Mouse (Mus musculus): ENCODE results near the gene Tnf.
A peak's percentile ranks its signal among the peaks of the same experiment; 100 is the strongest.

The Tnf gene

GRCm38 (mm10) chr17:35233114-35233980, 31.5 kb upstream of the Tnf start, which contains the start of gene Atp6v1g2:
Atp6v1g2 (plus strand) TSS chr17:35233660.
- DNase-seq, result peak; percentile 64

DNA sequence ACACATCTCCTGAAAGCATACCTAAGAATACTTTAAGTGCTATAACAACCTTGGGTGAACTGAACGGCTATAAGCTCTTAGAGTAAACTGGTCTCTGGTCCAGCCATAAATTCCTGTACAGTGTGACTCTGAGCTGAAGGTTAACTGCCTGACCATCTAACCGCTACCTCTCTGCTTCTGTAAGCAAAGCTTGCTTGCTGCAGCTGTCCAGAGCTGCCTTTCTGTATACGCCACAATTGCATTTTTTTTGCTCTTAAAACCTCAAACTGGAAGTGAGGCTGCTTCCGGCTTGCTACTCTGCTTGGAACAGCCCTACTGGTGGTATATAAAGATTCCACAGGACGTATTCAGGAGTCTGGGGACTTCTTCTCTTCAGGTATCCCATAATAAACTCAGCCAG, 30.9 kb upstream of the Tnf start:
- no peak for DNase-seq

DNA sequence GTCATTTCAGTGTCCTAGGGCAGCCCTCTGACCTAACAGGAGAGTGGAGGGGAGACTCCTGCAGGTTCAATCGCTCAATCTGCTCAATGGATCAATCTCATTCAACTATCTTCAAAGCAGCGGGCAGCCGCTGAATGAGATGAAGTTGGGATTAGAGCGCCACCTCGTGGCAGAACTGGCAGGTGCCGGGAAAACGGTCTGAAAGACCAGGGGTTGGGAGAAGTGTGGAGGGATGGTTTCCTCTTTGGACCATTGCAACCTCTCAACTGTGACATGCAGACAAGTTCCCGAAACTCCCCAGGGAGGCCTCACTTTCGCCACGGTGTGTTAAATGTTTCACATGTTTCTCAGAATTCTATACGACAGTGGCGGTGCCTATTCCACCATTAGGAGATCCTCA, 30.2 kb upstream of the Tnf start:
- DNase-seq, result peak; percentile 92

- no peak for DNase-seq
These were observed 29.2 kb upstream of the Tnf start for GRCm38 (mm10) chr17:35231022-35231421.

- no peak for DNase-seq
These were observed 24.8 kb upstream of the Tnf start for GRCm38 (mm10) chr17:35226561-35227046.

DNA sequence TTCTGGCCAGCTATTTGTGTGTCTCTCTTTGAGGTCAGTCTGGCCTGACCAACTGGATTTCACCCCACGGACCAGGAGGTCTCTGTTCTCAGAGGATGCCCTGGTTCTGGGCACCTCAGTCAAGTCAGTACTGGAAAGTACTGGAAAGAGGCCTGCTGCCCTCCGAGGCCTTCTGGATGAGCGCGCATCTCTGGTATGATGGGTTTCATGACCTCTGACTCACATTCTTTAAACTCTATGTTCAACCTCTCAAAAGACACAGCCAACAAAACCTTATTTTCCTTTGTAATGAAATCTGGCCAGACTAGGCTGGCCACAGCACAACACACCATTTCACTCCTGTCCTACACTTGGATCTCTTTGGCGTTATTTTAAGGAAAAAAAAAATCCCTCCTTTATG, 23.6 kb upstream of the Tnf start:
- no peak for DNase-seq

- no peak for DNase-seq
These were observed 22.8 kb upstream of the Tnf start for GRCm38 (mm10) chr17:35224641-35225040.

DNA sequence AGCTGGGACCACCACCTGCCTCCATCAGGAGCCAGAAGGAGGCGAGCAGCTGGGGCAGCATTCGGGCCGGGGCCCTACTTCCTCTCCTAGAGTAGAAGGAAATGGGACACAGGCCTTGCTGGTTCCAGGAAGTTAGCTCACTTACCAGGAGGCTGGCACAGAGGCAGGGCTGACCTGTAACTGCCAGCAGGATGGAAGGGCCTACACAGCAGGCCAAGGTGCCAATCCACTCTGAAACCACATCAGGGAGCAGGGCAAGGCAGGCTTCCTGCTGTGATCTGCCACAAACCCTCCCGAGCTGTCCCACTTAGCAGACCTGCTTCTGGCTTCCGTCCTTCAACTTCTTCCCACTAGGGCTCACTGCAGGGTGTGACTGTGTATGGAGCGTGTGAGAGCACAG, 20.5 kb upstream of the Tnf start:
- peak; percentile 63 for DNase-seq

DNA sequence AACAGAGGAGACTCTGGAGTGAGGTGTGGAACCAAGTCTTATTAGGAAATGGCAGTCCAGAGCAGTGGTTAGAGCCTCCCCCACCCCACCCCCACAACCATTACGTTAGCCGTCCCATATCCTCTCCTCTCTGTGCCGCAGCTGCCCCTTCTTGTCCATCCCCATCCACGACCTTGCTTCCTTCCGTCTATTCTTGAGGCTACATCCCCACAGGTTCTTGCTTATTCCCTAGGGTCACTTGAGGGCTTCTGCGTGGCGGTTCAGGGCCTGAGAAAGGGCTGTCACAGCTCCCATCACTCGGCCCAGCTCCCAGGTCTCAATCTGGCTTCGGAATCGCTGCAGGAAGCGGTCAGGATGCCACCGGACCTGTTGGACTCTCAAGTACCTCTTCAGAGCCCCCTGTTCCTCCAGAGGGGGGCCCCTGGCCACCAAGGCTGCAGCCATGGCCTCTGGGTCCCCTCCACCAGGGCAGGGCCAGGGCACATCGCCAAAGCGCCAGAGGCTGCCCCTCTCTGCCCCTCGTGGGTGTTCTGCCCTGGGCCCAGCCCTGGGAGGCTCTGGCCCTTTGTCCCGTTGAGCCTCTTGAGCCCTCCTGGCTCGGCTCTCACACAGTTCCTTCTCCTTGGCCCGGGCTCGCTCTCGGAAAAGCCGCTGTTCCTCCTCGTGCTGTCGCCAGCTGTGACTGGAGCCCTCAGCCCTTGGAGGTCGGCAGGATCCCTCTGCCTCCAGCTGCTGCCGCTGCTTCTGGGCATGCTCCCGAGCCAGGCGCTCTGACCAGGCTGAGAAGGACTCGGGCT, 18.5 kb upstream of the Tnf start, which contains the start of gene Gm16181:
Gene Gm16181 (plus strand): TSS at position 679 of the 797 bp plus-strand sequence.
- DNase-seq, result peak; percentile 52

DNA sequence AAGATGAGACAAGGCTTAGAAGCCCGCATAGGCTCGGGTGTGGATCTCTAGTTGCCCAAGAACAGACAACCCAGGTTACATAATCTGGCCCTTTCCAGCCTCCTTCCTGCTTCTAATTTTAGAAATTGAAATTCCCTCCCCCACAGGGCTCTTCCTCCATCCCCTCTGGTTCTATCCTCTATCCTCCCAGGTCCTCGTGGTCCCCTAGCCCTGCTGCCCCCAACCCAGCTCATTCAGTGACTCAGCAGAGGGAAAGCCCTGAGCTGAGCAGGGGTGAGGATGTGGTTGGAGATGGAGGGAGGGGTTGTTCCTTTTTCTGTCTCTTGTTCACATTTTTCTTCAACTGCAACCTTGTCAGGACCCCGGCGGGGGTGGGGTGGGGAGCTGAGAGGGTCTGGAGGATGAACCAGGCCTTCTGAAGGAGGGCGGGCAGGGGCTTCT, 17.8 kb upstream of the Tnf start:
- peak; percentile 59 for DNase-seq

DNA sequence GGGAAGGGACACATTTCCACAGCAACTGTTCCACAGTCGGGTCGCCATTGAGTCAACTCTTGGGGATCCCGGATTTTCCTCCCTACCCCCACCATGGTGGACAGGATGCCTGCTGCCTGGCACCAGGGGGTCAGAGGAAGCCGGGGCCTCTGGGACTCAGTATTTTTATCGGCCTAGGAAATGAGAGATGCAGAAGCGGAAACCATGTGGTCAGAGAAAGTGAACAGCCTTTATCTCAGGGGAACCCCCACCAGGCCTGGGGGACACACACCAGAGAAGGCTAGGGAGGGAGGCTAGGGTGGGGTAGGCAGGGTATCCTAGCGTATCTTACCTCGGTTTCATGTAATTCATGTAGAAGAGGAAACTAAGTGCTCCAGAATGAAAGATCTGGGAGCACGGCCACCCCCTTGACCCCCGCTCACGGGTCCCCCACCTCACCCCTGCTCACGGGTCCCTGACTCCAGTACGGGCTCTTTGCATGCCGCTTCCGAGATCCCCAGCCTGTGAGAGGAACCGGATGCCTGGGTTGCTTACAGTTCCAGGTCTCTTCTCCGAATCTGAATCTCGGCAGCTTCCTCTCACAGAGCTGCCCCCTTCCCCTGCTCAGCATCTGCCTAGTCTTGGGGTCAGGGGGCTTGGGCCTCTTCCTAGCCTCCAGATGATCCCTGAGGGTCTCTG, 16.8 kb upstream of the Tnf start:
- DNase-seq, result peak; percentile 67

GRCm38 (mm10) chr17:35213071-35213470, 11.3 kb upstream of the Tnf start:
- no peak for DNase-seq

DNA sequence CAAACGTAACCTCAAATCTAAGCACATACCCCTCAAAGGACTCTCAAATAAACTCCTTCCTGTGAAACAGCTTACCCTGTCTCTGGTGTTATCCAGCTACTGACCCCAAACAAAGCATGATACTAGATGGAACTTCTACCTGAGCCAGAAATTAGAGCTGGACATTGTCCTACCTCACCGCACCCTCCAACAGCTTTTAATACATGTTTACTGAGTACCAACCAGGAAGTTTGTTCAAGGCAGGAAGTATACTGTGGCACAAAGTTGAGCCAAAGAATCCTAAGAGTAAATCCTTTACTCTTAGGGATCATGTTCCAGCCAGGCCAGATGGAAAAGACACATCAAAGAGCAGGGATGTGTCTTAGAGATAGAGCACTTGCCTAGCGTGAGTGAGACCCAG, 8.8 kb upstream of the Tnf start:
- no peak for DNase-seq

DNA sequence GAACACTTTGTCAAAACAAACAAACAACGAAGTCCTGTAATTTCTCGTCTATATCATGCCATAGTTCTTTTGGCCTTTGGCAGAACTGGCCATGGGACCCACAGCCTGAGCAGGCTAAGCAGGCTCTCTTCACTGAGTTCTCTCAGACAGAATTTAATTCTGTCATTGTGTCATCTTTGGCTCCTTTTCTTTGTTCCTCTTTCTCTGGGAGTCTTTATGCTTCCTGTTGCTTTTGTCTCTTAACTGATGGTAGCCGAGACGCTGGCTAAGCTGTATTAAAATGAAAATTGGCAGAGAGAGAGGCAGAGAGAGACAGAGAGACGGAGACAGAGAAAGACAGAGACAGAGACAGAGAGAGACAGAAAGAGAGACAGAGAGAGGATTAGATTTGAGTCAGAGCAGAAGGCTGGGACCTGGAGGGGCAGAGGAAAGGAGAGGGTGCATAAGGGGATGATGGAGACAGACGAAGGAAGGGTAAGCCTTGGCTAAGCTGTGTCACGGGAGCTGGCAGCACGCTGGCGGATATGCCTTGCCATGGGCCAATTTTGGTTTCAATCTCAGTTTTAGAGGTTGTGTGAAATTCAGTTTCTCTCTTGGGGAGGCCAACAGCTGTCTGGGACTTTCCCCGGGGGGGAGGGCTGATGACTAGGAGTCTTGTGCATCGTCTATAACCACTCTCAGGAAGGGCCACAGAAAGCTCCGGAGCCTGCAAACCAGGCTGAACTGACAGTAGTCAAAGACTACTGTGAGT, 8.2 kb upstream of the Tnf start:
- DNase-seq, result peak; percentile 48

GRCm38 (mm10) chr17:35205380-35205769, 3.6 kb upstream of the Tnf start:
- DNase-seq, result no peak

DNA sequence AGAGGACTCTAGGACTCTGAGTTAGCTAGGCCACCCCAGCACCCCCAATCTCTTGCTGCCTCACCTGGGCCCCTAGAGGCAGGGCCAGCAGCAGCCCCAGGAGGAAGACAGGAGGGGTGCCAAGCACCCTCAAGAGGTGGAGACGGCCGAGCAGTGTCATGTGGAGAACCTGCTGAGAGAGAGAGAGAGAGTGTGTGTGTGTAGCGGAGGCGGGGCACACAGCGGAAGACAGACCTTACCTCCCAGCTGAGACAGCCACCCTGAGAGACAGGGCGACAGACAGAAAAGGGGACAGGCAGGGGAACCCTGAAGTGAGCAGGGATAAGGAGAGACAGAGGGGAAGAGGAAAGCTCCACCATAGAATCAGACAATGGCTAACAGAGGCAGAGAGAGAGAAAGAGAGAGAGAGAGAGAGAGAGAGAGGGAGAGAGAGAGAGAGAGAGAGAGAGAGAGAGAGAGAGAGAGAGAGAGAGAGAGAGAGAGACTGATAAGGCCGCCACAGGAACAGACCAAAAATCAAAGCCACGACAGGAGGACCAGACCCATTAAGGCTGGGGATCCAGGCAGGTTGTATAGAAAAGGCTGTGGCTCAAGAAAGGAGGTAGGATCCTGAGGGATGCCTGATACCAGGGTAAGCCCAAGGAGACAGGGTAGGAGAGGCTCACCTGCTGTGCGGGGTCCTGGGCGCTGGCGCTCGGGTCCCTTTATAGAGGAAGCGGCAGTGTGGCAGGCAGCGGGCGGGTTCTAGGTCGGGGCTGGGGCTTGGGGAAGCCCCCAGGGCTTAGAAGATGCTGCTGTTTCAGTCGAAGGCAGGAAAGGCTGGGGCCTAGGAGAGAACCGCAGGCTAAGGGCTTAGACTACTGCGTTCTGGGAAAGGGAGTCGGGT, 2.9 kb upstream of the Tnf start, which contains the start of gene Lta:
Gene Lta (minus strand): TSS at position 858 of the 886 bp plus-strand sequence.
- DNase-seq, result peak; percentile 45

GRCm38 (mm10) chr17:35202442-35202841, 635 bp upstream of the Tnf start:
- DNase-seq, result no peak

DNA sequence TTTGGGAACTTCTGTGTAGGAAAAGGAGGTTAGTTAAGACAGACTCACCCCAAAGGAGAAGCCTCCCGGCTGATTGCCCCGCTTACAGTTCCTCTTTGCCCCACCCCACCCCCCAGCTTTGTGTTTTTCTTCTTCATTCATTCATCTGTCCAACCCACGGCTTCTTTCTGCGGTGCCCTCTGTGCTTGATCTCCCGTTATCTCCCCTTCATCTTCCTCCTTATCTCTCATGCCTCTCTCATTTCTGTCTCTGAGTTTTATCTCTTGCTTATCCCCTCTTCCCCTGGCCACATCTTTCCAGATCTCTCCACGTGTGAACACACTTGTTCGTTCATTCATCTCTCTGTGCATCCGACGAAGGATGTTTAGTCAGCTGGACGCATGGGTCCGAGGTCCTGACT, 679 bp downstream of the Tnf start:
- no peak for DNase-seq

DNA sequence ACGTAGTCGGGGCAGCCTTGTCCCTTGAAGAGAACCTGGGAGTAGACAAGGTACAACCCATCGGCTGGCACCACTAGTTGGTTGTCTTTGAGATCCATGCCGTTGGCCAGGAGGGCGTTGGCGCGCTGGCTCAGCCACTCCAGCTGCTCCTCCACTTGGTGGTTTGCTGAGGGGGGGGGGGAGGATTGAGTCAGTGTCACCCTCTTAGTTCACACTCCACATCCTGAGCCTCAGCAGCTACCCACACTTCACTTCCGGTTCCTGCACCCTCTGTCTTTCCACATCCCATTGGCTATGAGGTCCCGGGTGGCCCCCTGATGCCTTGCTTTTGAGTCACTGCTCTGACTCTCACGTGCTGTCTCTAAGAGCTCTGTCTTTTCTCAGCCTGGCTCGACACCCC, 1.4 kb downstream of the Tnf start:
- DNase-seq, result peak; percentile 65

- no peak for DNase-seq
These were observed 2.9 kb downstream of the Tnf start for GRCm38 (mm10) chr17:35198946-35199345.

GRCm38 (mm10) chr17:35198029-35198428, 3.8 kb downstream of the Tnf start:
- no peak for DNase-seq

Measured in lung, postnatal 36 days (tissue).